Mouse (Mus musculus): ENCODE data around the gene Camk2n1. TPM values are rescaled to one million over a fixed set of nuclear protein-coding genes. Genes with fewer than 3 reads are reported as not detected.

Camk2n1 gene
- polyA plus RNA-seq, 1 experiment, result 6.6 TPM

DNA sequence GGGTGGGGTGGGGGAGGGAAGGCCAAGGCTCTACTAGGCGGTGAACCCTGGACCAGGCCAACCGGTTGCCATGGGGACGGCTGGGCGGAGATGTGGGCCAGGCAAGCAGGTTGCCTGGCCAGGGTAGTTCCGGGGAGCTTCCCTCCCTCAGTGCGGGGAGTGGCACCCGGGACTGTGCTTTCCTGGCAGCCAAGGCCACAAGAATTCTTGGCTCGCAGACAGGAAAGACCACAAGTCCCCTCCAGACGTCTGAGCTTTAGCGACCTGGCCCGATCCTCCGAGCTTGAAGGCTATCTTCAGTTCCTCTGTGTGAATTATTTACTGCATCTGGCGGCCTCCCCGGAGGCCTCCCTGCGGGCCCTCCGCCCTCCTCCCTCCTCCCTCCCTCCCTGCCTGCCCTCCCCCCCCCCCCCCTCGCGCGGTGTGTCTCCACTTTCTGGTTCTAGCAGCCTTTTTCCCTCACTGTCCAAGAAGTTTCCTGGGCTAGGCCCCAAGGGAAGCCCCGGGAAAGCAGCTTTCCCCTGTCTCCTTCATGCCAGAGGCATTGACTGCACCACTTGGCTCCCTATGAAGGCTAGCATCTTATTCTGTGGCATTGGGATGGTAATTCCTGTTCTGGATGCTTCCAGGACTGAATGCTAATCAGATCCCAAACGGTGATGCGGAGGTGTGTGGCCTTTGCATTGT is 10.7 kb downstream of the Camk2n1 start:
- DNase-seq (ENCODE audit: low read depth), result no peak

DNA sequence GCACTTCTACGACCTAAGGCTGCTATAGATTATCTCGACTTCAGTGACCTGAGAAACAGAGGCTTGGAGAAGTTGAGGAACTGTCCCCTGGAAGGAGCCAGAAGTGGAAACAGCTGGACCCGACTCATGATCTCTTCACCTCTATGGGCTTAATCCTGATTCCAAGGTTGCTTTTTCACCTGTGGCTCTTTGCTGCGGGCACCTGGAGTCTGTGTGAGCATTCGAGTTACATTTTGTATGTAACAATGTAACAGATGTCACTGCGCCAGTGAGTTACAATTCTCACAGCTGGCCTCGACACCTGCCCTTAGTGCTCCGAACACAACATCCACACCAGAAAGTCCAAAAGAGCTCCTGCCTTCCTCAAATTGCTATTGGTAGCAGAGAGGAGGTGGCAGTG is 11.3 kb downstream of the Camk2n1 start:
- no peak for DNase-seq (ENCODE audit: low read depth)

DNA sequence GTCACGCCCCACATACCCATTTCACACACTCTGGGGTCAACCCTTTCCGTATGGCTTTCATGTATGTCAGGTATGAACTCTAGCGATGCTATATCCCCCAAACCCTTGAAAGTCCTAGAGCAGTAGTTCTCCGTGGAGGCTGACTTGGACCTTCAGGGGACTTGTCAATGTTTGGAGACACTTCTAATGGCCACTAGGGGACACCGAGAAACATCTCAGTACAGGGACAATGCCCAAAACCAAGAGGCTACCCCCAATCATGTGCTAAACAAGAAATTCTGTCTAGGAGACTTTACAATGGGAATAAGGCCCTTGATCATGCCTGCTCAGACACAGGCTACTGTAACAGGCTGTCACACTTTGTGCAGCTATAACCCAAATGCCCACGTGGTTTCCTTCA is 12.6 kb downstream of the Camk2n1 start:
- no peak for DNase-seq (ENCODE audit: low read depth)

DNA sequence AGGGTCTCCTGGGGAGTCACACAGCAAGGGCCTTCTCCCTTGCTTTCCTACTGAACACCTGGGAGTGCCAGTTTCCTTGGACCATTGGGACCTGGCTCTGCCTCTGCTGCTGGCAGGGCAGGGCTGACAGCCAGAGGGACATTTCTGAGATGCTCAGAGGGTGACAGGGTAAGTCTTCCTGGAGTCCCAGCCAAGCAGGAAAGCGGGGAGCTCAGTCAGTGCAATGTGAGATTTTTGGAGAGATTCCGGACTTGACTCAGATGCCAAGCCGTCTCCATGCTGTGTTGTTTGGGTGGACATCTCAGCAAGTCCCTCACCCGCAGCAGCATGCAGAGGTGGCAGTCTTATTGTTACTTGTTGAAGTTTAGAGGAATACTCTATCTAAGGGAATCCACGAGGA is 13.3 kb downstream of the Camk2n1 start:
- no peak for DNase-seq (ENCODE audit: low read depth)

DNA sequence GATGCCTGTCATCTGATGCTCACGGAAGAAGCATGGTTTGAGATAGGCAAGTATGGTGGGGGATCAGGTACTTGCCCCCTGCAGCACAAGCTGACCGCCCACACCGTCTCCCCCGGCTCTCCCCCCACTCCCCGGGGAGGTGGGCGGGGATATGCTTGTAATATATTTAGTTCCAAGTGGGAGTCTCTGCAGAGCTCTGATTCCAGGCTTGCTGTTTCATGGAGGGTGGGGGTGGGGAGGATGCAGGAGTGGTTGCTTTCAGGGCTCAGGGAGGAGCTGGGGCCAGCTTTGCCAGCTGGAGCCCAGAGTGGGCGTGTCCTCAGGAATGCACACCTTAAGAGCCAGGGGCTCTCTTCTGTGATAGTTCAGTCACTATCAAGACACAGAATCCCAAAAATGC is 15.0 kb downstream of the Camk2n1 start:
- DNase-seq (ENCODE audit: low read depth), result no peak

DNA sequence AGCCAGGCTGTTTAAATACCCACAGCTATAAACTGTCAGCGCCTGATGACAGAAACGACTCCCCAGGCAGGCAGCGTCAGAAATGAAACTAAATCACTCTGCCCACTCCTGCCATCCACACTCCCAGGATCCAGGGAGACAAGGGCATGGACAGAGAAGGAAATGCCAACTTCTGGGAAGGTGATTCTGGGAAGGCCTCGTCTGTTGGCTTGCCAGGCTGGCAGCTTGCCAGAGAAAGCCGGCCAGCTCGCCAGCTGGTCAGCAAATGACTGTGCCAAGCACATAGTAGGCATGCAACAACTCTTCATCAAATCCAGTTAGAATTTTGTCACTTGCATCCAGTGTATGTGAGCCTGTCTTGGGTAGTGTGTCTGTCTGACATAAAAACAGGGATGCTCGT is 17.1 kb downstream of the Camk2n1 start:
- no peak for DNase-seq (ENCODE audit: low read depth)

DNA sequence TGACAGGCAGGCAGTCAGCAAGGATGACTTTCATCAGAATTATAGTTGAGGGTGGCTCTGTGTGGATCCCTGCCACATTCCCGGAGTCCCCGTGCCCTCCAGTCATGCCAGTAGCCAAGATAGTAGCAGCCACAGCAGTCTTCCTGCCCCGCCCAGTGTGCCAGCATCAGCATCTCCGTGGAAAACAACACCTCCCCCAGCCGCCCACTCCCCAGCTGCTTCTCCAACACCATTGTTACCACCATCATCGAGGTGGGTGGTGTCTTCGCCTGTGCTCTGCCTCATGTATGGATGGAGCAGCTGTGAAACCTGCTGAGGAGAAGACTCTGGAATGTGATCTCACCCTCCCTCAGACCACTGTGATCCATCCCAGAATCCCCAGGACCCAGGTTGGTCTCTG is 25.5 kb downstream of the Camk2n1 start:
- no peak for DNase-seq (ENCODE audit: low read depth)

DNA sequence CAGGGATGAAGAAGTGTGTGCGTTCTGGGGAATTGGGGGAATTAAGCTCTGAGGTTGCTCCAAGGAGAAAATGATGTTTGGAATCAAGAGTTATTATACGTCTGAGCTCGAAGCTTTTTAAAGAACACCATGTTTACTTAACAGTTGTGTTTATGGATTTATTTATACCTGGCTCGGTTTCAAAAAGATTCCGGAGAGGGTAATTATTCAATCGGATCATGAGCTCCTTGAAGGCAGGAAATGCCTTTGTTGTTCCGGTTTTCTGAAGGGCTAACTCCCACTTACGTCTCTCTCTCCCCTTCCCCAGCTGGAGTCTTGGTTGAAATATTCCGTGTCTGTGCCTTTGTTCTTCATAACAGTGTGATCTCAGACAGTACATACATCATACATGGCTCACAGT is 26.8 kb downstream of the Camk2n1 start:
- DNase-seq (ENCODE audit: low read depth), result no peak

DNA sequence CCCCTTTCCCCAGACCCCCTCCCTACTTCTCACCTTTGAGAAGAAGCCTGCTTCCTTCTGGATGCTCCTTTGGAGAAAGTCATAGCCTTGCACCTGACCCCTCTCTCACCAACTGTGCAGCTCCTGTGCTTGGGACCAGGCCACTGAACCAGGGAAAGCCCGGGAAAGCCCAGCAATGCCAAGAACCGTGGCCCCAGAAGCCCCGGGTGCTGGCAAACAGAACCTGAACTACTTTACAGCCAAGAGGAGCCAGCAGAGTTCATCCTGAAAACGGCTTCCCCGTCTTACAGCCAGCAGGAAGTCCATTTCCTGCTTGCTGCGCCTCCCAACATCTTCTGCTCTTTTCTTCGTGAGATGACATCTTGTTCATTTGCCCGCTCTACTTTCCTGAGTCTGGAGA is 28.6 kb downstream of the Camk2n1 start:
- no peak for DNase-seq (ENCODE audit: low read depth)

DNA sequence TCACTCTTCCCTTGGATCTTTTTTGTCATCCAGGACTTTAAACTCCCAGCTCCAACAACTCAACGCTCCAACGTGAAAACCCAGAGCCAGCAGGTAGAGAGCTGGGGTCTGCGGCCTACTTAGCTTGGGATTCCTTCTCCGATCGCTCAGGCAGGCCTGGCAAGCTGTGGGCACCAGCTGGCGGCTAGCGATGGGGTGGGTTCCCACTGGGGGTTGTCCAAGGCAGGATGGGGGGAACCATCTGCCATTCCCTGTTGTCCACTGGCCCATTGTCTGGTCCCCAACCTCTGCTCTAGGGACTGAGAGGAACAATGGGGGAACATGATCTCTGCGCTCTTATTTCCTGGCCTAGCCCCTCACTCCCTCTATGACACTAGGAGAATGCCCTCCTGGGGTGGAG is 34.1 kb downstream of the Camk2n1 start:
- DNase-seq (ENCODE audit: low read depth), result no peak

DNA sequence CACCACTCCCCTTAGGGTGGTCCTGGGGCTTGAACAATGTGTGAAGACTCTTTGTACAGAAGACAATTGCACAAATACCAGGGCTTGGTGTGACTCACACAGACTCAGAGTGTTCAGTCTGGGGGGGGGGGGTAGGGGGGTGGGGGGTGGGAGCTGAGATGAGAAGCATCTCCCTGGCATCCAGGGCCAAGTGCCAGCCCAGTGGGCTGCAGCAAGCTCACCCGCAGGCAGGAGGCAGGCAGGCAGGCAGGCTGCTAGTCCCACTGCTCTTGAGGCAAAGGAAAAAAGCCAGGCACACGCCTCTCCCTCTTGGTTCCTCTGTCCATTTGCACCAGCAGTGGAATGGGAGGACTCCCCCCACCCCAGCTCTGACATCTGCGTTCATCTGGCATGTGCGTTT is 37.0 kb downstream of the Camk2n1 start:
- DNase-seq (ENCODE audit: low read depth), result no peak

DNA sequence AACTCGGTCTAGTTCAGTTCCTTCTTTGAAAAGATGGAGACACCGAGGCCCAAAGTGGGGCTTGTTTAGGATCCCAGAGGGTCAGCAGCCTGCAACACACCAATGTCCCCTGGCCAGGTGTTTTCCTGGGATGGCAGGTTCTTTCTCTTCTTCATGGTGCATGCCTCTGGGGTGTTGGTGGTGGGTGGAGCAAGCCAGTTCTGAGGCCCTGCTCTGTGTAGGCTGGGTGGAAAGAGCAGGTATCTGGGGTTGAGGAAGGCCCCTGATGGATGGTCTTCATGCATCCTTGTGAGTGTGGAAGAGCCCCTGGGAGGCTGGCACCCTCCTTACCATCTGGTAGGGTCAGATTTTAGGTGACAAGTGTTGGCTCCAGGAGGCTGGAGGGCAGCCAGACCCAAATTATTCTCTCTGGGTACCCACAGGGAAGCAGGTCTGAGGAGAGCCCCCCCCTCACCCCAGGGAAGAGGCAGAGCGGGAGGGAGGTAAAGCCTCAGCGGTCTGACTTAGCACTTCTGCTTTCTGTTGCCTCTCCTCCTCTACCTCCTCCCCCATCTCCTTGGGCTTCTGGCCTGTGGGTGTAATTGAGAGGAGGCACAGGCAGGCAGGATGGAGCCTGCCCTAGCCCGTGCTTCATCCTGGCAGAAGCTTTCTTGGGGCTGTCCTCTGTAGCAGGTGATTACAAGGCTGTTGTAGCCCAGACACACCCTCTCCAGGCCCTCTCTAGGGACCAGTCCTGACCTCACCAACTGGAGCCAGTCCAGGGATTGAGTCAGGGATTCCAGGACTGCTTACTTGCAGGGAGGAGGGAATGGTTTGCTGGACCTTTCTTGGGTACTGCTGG is 39.3 kb downstream of the Camk2n1 start:
- DNase-seq (ENCODE audit: low read depth), result peak; percentile 28

DNA sequence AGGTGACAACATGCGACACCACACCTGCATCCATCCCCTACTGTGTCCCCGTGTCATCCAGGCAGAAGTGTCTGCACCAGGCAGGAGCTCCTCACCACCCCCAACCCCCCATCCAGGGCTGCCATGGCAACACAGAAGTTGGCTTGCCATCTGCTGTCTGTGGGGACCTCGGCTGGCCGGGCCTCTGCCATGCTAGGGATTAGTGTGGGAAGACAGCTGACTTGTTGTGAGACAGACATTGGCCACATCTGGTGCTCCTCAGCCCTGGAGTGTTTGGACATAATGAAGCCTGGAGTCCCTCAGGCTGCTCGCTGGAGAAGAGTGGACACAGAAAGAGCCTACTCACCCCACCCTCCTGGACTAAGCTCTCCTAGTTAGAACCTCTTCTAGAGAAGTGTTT is 40.8 kb downstream of the Camk2n1 start:
- DNase-seq (ENCODE audit: low read depth), result no peak

DNA sequence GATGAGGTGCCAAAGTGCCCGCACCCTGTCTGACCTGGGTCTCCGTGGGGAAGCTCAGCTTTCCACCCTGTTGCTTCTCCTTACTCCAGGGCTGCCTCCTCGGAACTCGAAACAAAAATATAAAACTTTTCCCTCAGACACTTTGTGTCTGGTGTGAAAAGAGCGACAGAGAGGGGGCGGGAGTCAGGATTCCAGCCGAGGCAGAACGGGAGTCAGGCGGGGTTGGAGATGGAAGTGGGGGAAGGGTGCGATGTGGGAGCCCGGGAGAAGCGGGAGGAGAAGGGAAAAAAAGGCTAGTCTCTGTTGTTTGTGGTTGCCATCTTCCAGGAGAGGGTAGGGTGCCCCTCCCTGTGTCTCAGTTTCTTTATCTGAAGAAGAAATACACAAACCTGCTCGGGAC is 41.7 kb downstream of the Camk2n1 start:
- DNase-seq (ENCODE audit: low read depth), result no peak

DNA sequence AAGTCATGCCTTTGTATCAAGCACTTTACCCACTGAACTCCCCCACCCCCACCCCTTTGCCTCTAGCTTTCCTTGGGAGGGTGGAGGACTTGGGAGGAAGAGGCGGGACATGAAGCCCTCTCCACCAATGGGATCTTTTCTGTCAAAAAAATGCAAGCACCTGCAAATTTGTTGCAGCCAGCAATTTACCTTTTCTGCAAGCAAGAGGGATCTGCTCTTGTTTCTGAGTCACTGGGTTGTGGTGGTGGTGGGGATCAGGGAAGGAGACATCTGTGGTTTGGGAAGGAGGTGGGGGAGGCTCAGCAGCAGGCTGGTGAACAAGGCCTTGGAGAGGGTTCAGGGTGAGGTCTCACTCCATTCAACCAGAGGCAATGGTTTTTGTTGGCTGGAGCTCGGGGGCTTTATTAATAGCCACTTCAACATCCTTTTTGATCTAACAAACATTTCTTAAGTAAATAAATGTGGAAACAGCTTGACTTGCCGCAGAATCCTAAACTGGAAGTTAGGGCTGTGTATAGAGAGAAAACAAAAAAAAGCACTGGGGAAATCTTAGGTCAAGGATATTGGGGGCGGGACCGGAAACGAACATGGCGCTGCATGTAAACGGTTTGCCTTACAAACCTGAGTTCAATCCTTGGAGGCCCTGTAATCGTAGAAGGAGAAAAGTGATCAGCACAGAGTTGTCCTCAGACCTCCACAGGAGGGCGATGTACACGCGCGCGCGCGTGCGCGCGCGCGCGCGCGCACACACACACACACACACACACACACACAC is 42.8 kb downstream of the Camk2n1 start:
- no peak for DNase-seq (ENCODE audit: low read depth)

DNA sequence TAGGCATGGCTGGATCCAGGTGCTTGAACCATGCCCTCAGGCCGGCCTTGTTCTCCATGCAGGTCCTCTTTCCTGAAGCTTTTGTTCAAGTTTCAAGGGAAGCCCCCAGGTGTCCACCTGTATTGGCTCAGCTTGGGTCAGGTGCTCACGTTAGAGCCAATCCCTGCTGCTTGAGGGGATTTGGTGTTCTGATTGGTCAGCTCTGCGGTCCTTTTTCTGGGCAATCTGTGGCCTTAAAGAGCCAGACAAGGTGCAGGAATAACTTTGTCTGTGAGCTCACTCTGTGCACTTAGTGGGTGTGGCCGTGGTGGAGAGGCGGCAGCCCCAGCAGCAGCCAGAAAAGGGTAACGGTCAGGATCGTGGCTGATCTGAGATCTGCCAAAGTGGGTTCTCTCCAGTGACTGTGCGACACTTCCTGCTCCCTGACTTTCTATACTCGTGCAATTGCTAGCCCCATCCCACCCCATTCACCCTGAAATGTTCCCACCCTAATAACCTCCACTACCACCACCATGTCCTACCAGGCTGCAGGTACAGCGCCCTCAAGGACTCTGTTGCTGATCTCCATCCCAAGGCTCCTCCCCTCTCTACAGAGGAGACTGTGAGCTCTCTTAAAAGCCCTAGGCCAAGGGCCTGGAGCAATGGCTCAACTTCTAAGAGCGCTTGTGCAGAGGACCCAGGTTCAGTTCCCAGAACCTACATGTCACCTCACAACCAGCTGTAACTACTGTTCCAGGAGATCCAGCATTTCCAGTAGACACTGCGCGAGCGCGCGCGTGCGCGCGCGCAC is 45.9 kb downstream of the Camk2n1 start:
- no peak for DNase-seq (ENCODE audit: low read depth)

DNA sequence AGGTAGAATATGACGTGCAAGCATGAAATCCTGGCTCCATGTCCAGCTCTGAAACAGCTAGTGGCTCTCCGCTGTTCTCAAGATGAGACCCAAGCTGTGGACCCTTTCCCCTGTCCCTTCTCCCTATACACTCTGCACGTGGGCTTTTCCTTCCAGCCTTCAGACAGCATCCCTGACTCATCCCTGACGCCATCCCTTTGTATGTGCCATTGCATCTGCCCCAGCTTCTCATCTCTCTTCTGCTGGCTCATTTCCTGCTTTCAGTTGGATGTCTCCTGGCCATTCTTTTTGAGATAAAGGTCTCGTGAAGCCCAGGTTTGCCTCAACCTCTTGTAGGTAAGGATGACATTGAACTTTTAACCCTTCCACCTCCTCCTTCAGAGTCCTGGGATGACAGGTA is 46.9 kb downstream of the Camk2n1 start:
- DNase-seq (ENCODE audit: low read depth), result no peak

DNA sequence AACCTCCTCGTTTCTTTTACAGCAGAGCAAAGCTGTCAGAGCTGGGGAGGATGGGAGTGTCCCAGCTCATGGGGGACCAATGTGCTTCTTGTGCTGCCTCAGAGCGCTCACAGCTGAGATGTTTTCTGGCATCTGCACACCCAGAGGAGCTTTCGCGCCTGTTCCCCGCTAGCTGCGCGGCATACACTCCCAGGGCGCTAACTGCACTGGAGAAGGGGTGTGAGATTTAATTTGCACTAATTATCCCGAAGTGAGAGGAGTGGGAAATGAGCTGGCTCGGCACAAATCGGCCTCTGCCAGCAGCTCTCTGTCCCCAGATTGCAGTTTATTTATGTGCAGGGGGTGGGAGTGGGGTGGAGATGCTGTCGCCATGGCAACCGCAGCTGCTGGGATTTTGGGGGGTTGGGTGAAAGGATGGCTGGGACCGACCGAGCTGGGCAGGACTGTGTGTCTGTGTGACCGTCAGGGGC is 50.6 kb downstream of the Camk2n1 start:
- no peak for DNase-seq (ENCODE audit: low read depth)

DNA sequence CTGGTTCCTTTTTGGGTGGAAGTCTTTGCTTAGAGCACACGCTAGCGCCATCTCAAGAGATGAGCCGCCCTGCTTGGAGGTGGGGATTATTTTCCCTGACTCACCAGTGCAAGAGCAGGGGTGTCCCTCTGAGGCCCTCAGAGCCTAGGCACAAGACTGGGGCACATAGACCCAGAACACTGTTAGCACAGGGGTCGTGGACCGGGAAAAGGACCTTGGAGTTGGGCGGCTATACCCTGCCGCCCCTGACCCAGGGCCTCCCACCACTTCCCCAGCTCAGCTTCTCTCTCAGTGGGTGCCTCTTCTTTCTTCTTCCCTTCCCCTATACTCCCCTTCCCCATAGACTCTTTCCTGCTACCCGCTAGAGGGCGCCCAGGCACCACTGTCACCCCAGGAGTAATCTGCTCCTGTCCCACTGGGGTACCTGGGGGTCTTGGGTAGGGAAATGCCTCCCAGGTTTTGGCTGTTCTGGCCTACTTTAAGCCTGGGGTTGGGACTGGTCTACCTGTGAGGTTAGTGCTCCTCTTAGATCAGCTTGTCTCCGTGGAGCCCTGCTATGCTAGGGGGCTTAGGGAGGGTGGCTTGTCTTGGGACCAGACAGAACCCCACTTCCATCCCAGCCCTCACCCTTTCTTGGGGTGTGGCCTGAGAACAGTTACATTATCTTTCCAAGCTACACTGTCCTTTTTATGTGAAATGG is 51.2 kb downstream of the Camk2n1 start:
- no peak for DNase-seq (ENCODE audit: low read depth)

DNA sequence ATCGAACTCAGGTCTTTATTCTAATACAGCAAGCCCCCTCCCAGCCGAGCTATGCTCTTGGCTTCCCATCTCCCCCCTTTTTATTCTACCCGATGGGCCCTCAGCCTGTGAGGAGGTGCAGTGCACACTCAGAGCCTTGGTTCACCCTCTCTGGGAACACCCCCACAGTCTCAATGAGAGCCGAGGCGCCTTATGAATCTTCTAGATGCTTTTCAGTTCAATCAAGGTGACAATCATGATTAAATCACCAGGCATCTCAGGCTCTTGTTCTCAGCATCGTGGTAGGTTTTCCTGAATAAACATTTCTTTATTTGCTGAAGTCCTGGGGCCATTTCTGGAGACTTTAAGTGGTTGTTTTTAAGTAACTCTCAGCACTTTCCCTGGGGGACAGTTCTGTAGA is 53.8 kb downstream of the Camk2n1 start:
- DNase-seq (ENCODE audit: low read depth), result no peak

Data from gonadal fat pad, adult 2 months (tissue).